Mouse (Mus musculus): ENCODE data around the gene Ppp3r1. TPM values are rescaled to one million over a fixed set of nuclear protein-coding genes. Genes with fewer than 3 reads are reported as not detected.
A peak's percentile ranks its signal among the peaks of the same experiment; 100 is the strongest.

Ppp3r1 gene
- 78.6 and 87.0 TPM in 2 replicates for polyA plus RNA-seq (2015; fragmentation: Nextera tagmentation; extraction: Ambion mirVana)

DNA sequence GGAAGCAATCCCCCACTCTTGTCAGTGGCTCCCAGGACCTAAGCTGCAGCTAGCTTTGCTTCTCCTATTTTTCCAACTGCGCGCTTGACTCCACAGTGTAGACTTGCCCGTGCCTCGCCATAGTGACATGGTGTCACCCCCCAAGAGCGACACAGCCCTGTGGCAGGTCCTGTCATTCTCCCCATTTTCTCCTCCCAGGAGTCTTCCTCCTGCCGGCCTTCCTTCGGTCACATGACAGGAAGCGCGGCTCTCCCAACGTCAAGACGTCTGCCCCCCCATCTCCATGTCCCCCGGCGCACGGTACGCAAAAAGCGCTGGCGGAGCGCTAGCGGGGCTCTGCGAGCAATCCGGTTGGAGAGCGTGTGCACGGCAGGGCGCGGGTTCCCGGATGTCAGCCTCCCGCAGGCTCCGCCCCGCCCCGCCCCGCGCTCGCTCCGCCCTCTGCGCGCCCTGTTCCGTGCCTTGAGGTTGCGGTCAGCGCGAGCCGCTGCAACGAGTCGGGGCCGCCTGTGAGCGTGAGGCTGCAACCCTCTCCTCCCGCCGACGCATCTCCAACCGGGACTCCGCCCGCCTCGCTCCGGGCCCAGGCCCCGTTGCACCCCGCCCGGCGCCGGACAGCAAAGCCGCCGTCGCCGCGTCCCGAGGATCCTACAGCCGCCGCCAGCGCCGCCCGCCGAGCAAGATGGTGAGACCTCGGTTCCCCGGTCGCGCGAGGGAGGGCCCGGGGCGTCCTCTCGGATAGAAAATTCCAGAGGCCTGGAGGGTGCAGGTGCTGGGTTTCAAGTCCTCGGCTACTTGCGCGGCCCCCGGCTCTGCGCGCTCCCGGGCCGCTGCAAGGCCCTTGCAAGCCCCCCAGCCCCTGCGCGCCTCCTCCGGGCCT lies at the start of gene Ppp3r1:
TSS of gene Ppp3r1 (plus strand) at position 406 of the 880 bp plus-strand sequence.
- Histone ChIP-seq H3K4me3 (ENCODE audit: low read depth, low read length) (peak within 1 kb of the TSS; percentile 99), H3K9ac (ENCODE audit: low read depth, low read length) (peak within 1 kb of the TSS; percentile 99), H3K9me3 (ENCODE audit: control insufficient read depth) (no peaks in the 10 kb centered on the region), H3K4me2 (replicated peaks; ENCODE audit: low read depth) (peak within 1 kb of the TSS; percentile 77), H3K4me1 (replicated peaks; ENCODE audit: control insufficient read depth, insufficient read depth, low read length) (0 out of 2 replicates have a peak, but pooled peaks cover 5% of the 10 kb centered on the region), H3K36me3 (ENCODE audit: control insufficient read depth, insufficient read depth) (no peaks in the 10 kb centered on the region), H3K27me3 (replicated peaks; ENCODE audit: control insufficient read depth, insufficient read depth, low read length) (no peaks in the 10 kb centered on the region), H3K27ac (ENCODE audit: low read depth, low read length) (peak within 1 kb of the TSS; percentile 97)
- under 1% methylated on average over 79 of the region's 89 CpGs for WGBS
- no peak; the same call in 1 of the 2 replicates for TF ChIP-seq CTCF (IDR thresholded peaks at IDR 0.05; ENCODE audit: low read depth)
- ATAC-seq: peak; percentile 98

DNA sequence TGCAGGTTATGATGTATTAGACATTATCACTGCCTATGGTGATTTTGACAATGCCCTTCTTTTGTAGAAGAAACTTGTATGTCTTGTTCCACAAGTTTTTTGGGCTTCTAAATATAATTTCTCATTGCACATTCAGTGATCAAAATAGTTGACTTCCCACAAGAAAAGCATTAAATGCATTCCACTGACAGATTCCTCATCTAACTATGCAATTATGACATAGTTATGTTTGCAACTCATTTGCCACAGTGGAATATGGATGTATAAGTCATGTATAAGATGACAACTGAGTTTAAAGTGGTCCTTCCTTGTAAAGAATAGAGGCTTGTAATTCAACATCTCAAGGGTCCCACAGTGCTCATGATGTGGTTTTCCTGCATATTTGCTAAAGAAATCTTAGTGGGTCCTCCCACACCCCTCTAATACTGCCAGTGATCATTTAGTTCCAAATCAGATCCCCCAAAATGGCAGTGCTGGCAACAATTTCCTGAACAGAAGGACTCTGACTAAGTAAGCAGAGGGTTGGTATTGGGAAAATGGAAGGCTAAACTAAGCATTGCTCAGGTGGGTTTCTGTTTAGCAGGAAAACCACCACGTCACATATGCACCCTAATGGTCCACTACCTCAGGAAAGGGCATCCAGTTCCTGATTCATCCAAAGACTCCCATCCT lies 46.5 kb upstream of the Ppp3r1 start:
- TF ChIP-seq CTCF (IDR thresholded peaks at IDR 0.05; ENCODE audit: low read depth): no peak
- WGBS: 72% methylated on average over 1 of the region's 1 CpGs
- H3K9ac ChIP-seq (ENCODE audit: low read depth, low read length): no peak overlapping the region

DNA sequence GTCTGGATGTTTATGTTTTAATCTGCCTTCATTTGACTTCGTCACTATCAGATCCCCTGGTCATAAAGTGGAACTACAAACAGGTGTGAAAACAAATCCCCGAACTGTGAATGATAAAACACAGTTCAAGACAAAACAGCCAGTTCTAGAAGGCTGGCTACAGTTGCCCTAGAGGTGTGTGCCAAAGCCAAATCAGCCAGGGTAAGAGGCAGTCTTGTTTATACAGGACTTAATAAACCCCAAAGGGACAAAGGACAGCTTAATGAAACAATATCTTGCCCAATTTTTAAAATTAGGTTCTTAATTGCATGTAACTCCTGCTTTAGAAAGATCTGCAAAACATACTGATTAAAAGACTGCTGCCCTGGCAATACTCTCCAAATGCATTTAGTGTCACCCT lies 32.6 kb upstream of the Ppp3r1 start:
- H3K36me3 ChIP-seq (ENCODE audit: control insufficient read depth, insufficient read depth): no peaks in the 10 kb centered on the region
- H3K27ac ChIP-seq (ENCODE audit: low read depth, low read length): no peak overlapping the region
- H3K9ac ChIP-seq (ENCODE audit: low read depth, low read length): no peak overlapping the region
- 36% methylated on average over 2 of the region's 2 CpGs for WGBS
- H3K4me2 ChIP-seq (replicated peaks; ENCODE audit: low read depth): no peak overlapping the region
- TF ChIP-seq CTCF (IDR thresholded peaks at IDR 0.05; ENCODE audit: low read depth): no peak
- no peaks in the 10 kb centered on the region for H3K27me3 ChIP-seq (replicated peaks; ENCODE audit: control insufficient read depth, insufficient read depth, low read length)
- H3K9me3 ChIP-seq (ENCODE audit: control insufficient read depth): no peaks in the 10 kb centered on the region
- no peaks in the 10 kb centered on the region for H3K4me1 ChIP-seq (replicated peaks; ENCODE audit: control insufficient read depth, insufficient read depth, low read length)
- no peak for ATAC-seq
- H3K4me3 ChIP-seq (ENCODE audit: low read depth, low read length): no peak overlapping the region

More for the DNA sequence above, 46.5 kb upstream of the Ppp3r1 start:
- no peak overlapping the region for H3K4me3 ChIP-seq (ENCODE audit: low read depth, low read length)
- no peaks in the 10 kb centered on the region for H3K36me3 ChIP-seq (ENCODE audit: control insufficient read depth, insufficient read depth)
- no peaks in the 10 kb centered on the region for H3K27me3 ChIP-seq (replicated peaks; ENCODE audit: control insufficient read depth, insufficient read depth, low read length)
- H3K27ac ChIP-seq (ENCODE audit: low read depth, low read length): no peak overlapping the region
- no peaks in the 10 kb centered on the region for H3K9me3 ChIP-seq (ENCODE audit: control insufficient read depth)
- ATAC-seq: no peak
- no peak overlapping the region for H3K4me2 ChIP-seq (replicated peaks; ENCODE audit: low read depth)
- no peaks in the 10 kb centered on the region for H3K4me1 ChIP-seq (replicated peaks; ENCODE audit: control insufficient read depth, insufficient read depth, low read length)

DNA sequence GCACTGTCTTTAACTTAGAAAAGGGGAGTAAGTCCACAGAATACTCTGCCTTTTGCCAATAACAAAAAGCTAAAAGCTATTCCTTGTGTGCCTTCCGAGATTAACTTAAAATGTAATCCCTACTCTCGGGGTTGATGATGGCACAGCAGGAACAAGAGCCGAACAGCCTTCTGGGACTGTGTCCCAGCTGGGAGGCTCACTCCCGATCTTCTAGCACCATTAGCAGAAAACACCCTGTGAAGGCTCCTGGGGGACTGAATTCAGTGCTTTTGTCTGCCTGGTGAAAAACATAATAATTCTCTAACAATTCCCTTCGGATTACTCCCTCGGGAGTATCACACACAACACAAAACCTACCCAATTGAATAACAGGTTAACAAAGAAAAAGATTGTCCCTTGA lies 23.4 kb upstream of the Ppp3r1 start:
- Histone ChIP-seq H3K9me3 (ENCODE audit: control insufficient read depth) (no peaks in the 10 kb centered on the region), H3K27me3 (replicated peaks; ENCODE audit: control insufficient read depth, insufficient read depth, low read length) (no peaks in the 10 kb centered on the region), H3K4me3 (ENCODE audit: low read depth, low read length) (no peak overlapping the region), H3K27ac (ENCODE audit: low read depth, low read length) (no peak overlapping the region), H3K4me2 (replicated peaks; ENCODE audit: low read depth) (no peak overlapping the region), H3K9ac (ENCODE audit: low read depth, low read length) (no peak overlapping the region), H3K4me1 (replicated peaks; ENCODE audit: control insufficient read depth, insufficient read depth, low read length) (no peaks in the 10 kb centered on the region), H3K36me3 (ENCODE audit: control insufficient read depth, insufficient read depth) (no peaks in the 10 kb centered on the region)
- WGBS: 43% methylated on average over 6 of the region's 6 CpGs
- TF ChIP-seq CTCF (IDR thresholded peaks at IDR 0.05; ENCODE audit: low read depth): no peak
- ATAC-seq: no peak

DNA sequence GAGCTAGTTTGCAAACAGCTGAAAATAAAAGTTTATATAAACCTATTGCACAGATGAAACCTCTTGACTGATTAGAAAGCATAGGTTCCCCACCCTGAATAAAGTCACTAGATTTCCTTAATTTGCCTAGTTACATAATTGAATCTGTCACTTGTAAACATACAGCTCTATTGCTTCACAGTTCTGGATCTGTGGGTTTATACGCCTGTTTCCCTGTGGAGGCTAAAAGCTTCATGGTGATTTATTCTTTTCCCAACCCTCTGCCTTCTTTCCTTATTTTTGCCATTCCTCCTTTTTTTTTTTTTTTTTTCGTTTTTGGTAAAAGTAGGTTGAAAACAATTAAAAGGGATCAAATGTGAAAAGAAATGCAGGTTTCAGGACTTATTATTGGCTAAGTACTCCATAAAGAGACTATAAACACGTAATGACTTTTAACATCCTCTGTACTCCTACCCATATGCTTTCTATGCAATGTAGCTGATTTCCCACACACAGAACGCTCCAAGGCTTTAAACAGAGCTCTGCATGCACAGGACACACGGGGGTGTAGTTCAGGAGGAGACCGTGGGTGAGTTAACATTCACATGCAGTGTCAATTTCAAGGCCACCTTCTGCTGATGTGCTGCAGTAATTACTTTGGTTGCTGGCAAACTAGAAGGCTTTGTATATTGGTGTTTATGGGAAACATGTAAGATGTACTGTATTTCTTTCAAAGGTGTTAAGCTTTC lies 20.6 kb upstream of the Ppp3r1 start:
- Histone ChIP-seq H3K27me3 (replicated peaks; ENCODE audit: control insufficient read depth, insufficient read depth, low read length) (no peaks in the 10 kb centered on the region), H3K4me1 (replicated peaks; ENCODE audit: control insufficient read depth, insufficient read depth, low read length) (no peaks in the 10 kb centered on the region), H3K4me2 (replicated peaks; ENCODE audit: low read depth) (no peak overlapping the region), H3K9me3 (ENCODE audit: control insufficient read depth) (no peaks in the 10 kb centered on the region), H3K9ac (ENCODE audit: low read depth, low read length) (no peak overlapping the region), H3K4me3 (ENCODE audit: low read depth, low read length) (no peak overlapping the region), H3K36me3 (ENCODE audit: control insufficient read depth, insufficient read depth) (no peaks in the 10 kb centered on the region), H3K27ac (ENCODE audit: low read depth, low read length) (no peak overlapping the region)
- TF ChIP-seq CTCF (IDR thresholded peaks at IDR 0.05; ENCODE audit: low read depth): no peak
- no peak for ATAC-seq
- 59% methylated on average over 6 of the region's 6 CpGs for whole genome bisulfite sequencing

Measured in intestine, postnatal 0 days (tissue).